Comparison of ENCODE assay signal across 11 mouse cellular contexts in the genomic region with DNA sequence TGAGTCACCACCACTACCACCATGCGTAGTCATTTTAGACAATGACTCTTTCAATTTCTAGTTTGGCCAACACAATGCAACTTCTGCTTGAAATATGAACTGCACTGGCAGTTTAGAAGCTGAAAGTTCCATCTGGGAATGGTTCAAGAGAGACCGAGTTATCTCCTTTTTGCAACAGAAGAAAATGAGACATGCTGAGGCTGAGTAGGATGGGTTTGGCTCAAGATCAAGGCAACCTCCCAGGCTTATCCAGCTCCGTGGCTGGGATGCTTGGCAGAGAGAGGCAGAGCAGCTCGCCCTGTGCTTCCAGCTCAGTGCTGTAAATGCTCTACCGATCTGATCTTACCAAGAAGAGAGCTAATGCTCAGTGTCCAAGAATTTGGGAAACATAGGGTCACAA. TPM values are rescaled to one million over a fixed set of nuclear protein-coding genes. Genes with fewer than 3 reads are reported as not detected.
A peak's percentile ranks its signal among the peaks of the same experiment; 100 is the strongest.
DNase-seq lines count a peak whose midpoint lies in the region; ATAC-seq and TF ChIP-seq lines count a peak whose summit lies in the region.
"Had no signal": no experiment of that assay in that cellular context is flagged by ENCODE, and none has a peak within 500 bp of the region (broad histone marks: within the 10 kb centered on the region; RNA-seq: fewer than 3 reads in every experiment).

No protein-coding gene starts in this region.

- no peak overlapping the region for H3K4me3 ChIP-seq in lung, embryonic 15.5 days
- no peak overlapping the region for H3K4me3 ChIP-seq in lung, postnatal 0 days (ENCODE audit: low read depth, low read length)
- H3K4me3 ChIP-seq in kidney, embryonic 14.5 days (ENCODE audit: low read length), result no peak overlapping the region
- H3K4me3 ChIP-seq: erythroblast, embryonic 14.5 days; liver, embryonic 13.5 days; neural tube, embryonic 12.5 days had no signal

- no peaks in the 10 kb centered on the region for H3K27me3 ChIP-seq in lung, embryonic 15.5 days
- H3K27me3 ChIP-seq in lung, postnatal 0 days (replicated peaks; ENCODE audit: insufficient read depth, low read length), result no peaks in the 10 kb centered on the region
- H3K27me3 ChIP-seq in kidney, embryonic 14.5 days (ENCODE audit: control insufficient read depth, insufficient read depth, low read length), result peaks cover 8% of the 10 kb centered on the region
- H3K27me3 ChIP-seq: liver, embryonic 13.5 days had no signal

- H3K9me3 ChIP-seq in lung, embryonic 15.5 days, result no peaks in the 10 kb centered on the region
- H3K9me3 ChIP-seq in lung, postnatal 0 days (ENCODE audit: low read length), result no peaks in the 10 kb centered on the region
- no peaks in the 10 kb centered on the region for H3K9me3 ChIP-seq in kidney, embryonic 14.5 days (ENCODE audit: control insufficient read depth, low read length)
- H3K9me3 ChIP-seq: liver, embryonic 13.5 days; neural tube, embryonic 12.5 days had no signal

- no peak overlapping the region for H3K4me2 ChIP-seq in lung, embryonic 15.5 days
- H3K4me2 ChIP-seq in lung, postnatal 0 days (replicated peaks; ENCODE audit: low read depth, low read length), result no peak overlapping the region
- no peak overlapping the region for H3K4me2 ChIP-seq in kidney, embryonic 14.5 days (replicated peaks; ENCODE audit: low read depth, low read length)
- H3K4me2 ChIP-seq: liver, embryonic 13.5 days; neural tube, embryonic 12.5 days had no signal

- no peaks in the 10 kb centered on the region for H3K36me3 ChIP-seq in lung, embryonic 15.5 days
- H3K36me3 ChIP-seq in lung, postnatal 0 days (ENCODE audit: insufficient read depth, low read length), result no peaks in the 10 kb centered on the region
- H3K36me3 ChIP-seq in kidney, embryonic 14.5 days (ENCODE audit: control insufficient read depth, insufficient read depth, low read length), result no peaks in the 10 kb centered on the region
- H3K36me3 ChIP-seq: liver, embryonic 13.5 days; neural tube, embryonic 12.5 days had no signal

- TF ChIP-seq CTCF in lung, postnatal 0 days (IDR thresholded peaks at IDR 0.05), result no peak

- no peak overlapping the region for H3K9ac ChIP-seq in lung, embryonic 15.5 days
- H3K9ac ChIP-seq in lung, postnatal 0 days (replicated peaks; ENCODE audit: low read depth), result no peak overlapping the region
- no peak overlapping the region for H3K9ac ChIP-seq in kidney, embryonic 14.5 days (ENCODE audit: low read depth, low read length)
- H3K9ac ChIP-seq: liver, embryonic 13.5 days; neural tube, embryonic 12.5 days had no signal

- no peak for DNase-seq in lung, postnatal 0 days (ENCODE audit: low spot score)
- DNase-seq in adrenal gland, postnatal 14 days, result peak; percentile 73
- peak; percentile 48 to 73 for DNase-seq in frontal cortex, postnatal 36 days (ENCODE audit: low spot score in 2 of 2)
- peak; percentile 43 to 48 for DNase-seq in right cerebral cortex, postnatal 10 days (ENCODE audit: low spot score in 2 of 2)
- DNase-seq in kidney, postnatal 14 days, result no peak
- DNase-seq: liver, embryonic 13.5 days; thymus, postnatal 36 days had no signal

- WGBS in lung, embryonic 15.5 days, result 56% methylated on average over 5 of the region's 5 CpGs
- 60% methylated on average over 5 of the region's 5 CpGs for WGBS in lung, postnatal 0 days
- 79% methylated on average over 5 of the region's 5 CpGs for WGBS in kidney, embryonic 14.5 days

- H3K27ac ChIP-seq in lung, embryonic 15.5 days, result no peak overlapping the region
- H3K27ac ChIP-seq in lung, postnatal 0 days (ENCODE audit: low read length), result no peak overlapping the region
- H3K27ac ChIP-seq in kidney, embryonic 14.5 days (ENCODE audit: low read depth, low read length), result no peak overlapping the region
- H3K27ac ChIP-seq: liver, embryonic 13.5 days; neural tube, embryonic 12.5 days had no signal

- ATAC-seq in lung, embryonic 15.5 days (ENCODE audit: borderline replicate concordance, extremely low read depth, low FRiP score, low TSS enrichment), result peak; percentile 31; the same call in 1 of the 2 replicates
- ATAC-seq in lung, postnatal 0 days, result no peak
- no peak for ATAC-seq in kidney, embryonic 14.5 days (ENCODE audit: low FRiP score, low TSS enrichment)

- peaks cover 13% of the 10 kb centered on the region for H3K4me1 ChIP-seq in lung, embryonic 15.5 days
- peaks cover 5% of the 10 kb centered on the region; the same call in 1 of the 2 replicates for H3K4me1 ChIP-seq in lung, postnatal 0 days (ENCODE audit: insufficient read depth, low read depth, low read length)
- no peaks in the 10 kb centered on the region for H3K4me1 ChIP-seq in kidney, embryonic 14.5 days (ENCODE audit: control insufficient read depth, insufficient read depth, low read length)

- TF ChIP-seq EP300 in lung, postnatal 0 days (IDR thresholded peaks at IDR 0.05), result no peak

RNA-seq across cellular contexts. Expression of a gene that starts 29.6 kb away (rescaled TPM):
- polyA plus RNA-seq in lung, embryonic 15.5 days (2015; fragmentation: Nextera tagmentation; extraction: Ambion mirVana), result 0.33 and 0.57 TPM in 2 replicates
- polyA plus RNA-seq in lung, postnatal 0 days (2015; fragmentation: Nextera tagmentation; extraction: Ambion mirVana), result 1.2 and 1.8 TPM in 2 replicates
- total RNA-seq in adrenal gland, postnatal 14 days (2021), result 0.41 and 0.93 TPM in 2 replicates
- polyA plus RNA-seq in kidney, embryonic 14.5 days (2014; fragmentation: Nextera tagmentation; extraction: Ambion mirVana), result 0.37 and 0.51 TPM in 2 replicates
- polyA plus RNA-seq: erythroblast, embryonic 14.5 days had no signal

RNA-seq across cellular contexts. Expression of a gene that starts 34.8 kb away (rescaled TPM):
- polyA plus RNA-seq in lung, embryonic 15.5 days (2015; fragmentation: Nextera tagmentation; extraction: Ambion mirVana), result 9.0 and 11.3 TPM in 2 replicates
- polyA plus RNA-seq in lung, postnatal 0 days (2015; fragmentation: Nextera tagmentation; extraction: Ambion mirVana), result 6.9 and 8.5 TPM in 2 replicates
- 12.0 and 16.3 TPM in 2 replicates for total RNA-seq in adrenal gland, postnatal 14 days (2021)
- 9.4 and 10.9 TPM in 2 replicates for polyA plus RNA-seq in kidney, embryonic 14.5 days (2014; fragmentation: Nextera tagmentation; extraction: Ambion mirVana)

Comparison
In these comparisons a context has a peak if more than half of its experiments do, and no peak if none do; other contexts are left out.
1. DNase-seq: peak in adrenal gland, postnatal 14 days (single experiment), frontal cortex, postnatal 36 days (2 of 2) and right cerebral cortex, postnatal 10 days (2 of 2); none in lung, postnatal 0 days (single experiment) and kidney, postnatal 14 days (single experiment).